Mouse (Mus musculus) forebrain, embryonic 11.5 days (tissue): Measurements from ENCODE around the gene Abcb1b. TPM values are rescaled to one million over a fixed set of nuclear protein-coding genes. Genes with fewer than 3 reads are reported as not detected.
"Not testable (repeated sequence)": the region's sequence is repeated elsewhere in the genome, so short reads cannot be mapped to it uniquely, and the experiment has no call there.

Experiments
- ATAC-seq: fragments of 200-750 bp; cut with Nextera tagmentation; replicated peaks from 2 replicates; pipeline ENCODE4 v1.8.0; 2017; ENCODE audit warnings: moderate TSS enrichment; ENCODE audit not compliant: low FRiP score
- DNase-seq: peaks from one replicate; pipeline ENCODE4 v3.0.0-alpha.2; 2017; ENCODE audit warnings: low spot score
- H3K27ac ChIP-seq: fragments of 300-500 bp; sonication (generic); 2 replicates; pipeline ENCODE4 v1.5.1; 2014; ENCODE audit warnings: low read depth, low read length
- H3K27me3 ChIP-seq: fragments of 300-500 bp; sonication (generic); 2 replicates; pipeline ENCODE4 v1.6.1; 2014; ENCODE audit warnings: mild to moderate bottlenecking, low read length, mixed read lengths; ENCODE audit not compliant: control insufficient read depth, insufficient read depth
- H3K36me3 ChIP-seq: fragments of 300-500 bp; sonication (generic); 2 replicates; pipeline ENCODE4 v1.6.1; 2014; ENCODE audit warnings: mild to moderate bottlenecking, low read length, moderate library complexity, mixed read lengths; ENCODE audit not compliant: control insufficient read depth, insufficient read depth
- H3K4me1 ChIP-seq: fragments of 300-500 bp; sonication (generic); replicated peaks from 2 replicates; pipeline ENCODE4 v1.6.1; 2014; ENCODE audit warnings: low read length, mixed read lengths; ENCODE audit not compliant: control insufficient read depth, insufficient read depth
- H3K4me2 ChIP-seq: fragments of 300-500 bp; sonication (generic); 2 replicates; pipeline ENCODE4 v1.6.1; 2014; ENCODE audit warnings: low read depth, mild to moderate bottlenecking, low read length, moderate library complexity, mixed read lengths; ENCODE audit not compliant: severe bottlenecking
- H3K4me3 ChIP-seq: fragments of 300-500 bp; sonication (generic); 2 replicates; pipeline ENCODE4 v1.5.1; 2014; ENCODE audit warnings: low read depth, low read length
- H3K9ac ChIP-seq: fragments of 300-500 bp; sonication (generic); 2 replicates; pipeline ENCODE4 v1.6.1; 2014; ENCODE audit warnings: low read length
- H3K9me3 ChIP-seq: fragments of 300-500 bp; sonication (generic); 2 replicates; pipeline ENCODE4 v1.6.1; 2016; ENCODE audit warnings: low read length, mixed read lengths; ENCODE audit not compliant: control insufficient read depth
- WGBS: fragments of 180-500 bp; shearing (Covaris S2); extraction: QIAGEN DNeasy Blood & Tissue Kit; methylation state at CpG from one replicate; pipeline ENCODE4 v1.1.7; 2014; 5-methylcytosine and 5-hydroxymethylcytosine counted together
- polyA plus RNA-seq: library from polyadenylated mRNA; unstranded; fragments of >200 nt; fragmentation: Nextera tagmentation; extraction: Ambion mirVana; gene quantifications from 2 replicates; pipeline ENCODE4 v1.2.1, GENCODE M21; 2014

Gene Abcb1b
- polyA plus RNA-seq, 1 experiment from 2014 or later = 1.4 TPM

DNA sequence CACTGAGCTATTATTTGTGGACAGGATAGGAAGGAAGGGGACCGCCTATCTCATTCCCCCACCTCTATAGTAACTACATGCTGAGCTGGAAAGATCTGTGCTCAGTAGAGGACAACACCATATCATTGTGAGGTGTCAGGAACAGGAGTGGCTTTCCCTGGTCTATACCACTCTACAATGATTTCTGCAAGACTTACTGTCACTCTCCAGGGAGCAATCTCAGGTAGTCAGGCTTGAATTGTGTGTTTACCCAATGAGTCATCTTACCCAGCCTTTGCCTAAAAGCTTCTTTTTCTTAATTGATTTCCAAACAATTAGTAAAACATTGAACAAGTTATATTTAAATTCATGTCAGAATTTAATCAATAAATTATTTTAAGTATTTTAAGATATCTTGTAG lies 15.9 kb downstream of the Abcb1b start:
- Histone ChIP-seq H3K4me3 (no peak overlapping the region), H3K9ac (no peak overlapping the region), H3K27ac (no peak overlapping the region), H3K4me1 (no peaks in the 10 kb centered on the region), H3K9me3 (no peaks in the 10 kb centered on the region), H3K36me3 (no peaks in the 10 kb centered on the region), H3K4me2 (no peak overlapping the region), H3K27me3 (no peaks in the 10 kb centered on the region)
- DNase-seq (no peak), ATAC-seq (no peak)
- WGBS = 86% methylated on average over 1 of the region's 1 CpGs

DNA sequence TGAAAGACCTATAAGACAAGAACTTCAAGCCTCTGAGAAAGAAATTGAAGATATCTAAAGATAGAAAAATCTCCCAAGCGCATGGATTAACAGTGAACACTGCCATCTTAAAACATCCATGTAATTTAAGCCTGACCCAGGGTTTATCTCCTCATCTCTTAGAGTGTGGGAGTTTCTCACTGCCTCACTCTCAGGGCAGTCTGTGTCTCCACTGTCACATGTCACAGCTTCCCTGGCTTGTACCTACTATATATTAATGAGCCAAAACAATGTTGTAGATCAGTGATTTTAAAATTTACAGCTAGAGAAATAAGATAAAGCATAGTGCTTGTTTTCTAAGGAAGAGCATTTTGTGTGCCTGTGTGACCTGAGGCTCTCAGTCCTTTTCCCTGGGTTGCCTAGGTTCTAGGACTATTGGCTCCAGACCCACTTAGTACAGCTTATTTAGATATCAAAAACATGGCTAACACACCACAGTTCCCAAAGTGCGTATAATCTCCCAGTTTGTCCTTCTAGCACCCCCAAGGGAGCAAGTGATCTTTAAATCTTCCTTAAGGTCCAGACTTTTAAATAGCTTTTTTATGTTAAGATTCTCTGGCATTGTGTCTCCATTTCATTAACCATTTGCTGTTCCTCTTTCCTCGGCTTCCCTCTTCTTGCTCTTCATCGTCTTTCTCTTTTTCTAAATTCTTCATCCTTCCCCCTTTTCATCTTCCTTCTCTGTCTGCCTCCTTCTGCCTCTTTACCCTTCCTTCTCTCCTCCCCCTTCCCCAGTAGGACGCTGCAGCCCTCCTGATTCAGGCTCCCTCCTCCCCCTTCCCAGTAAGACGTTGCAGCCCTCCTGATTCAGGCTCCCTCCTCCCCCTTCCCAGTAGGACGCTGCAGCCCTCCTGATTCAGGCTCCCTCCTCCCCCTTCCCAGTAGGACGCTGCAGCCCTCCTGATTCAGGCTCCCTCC lies 22.0 kb downstream of the Abcb1b start:
- Histone ChIP-seq H3K27me3 (no peaks in the 10 kb centered on the region), H3K4me3 (no peak overlapping the region), H3K9ac (no peak overlapping the region; the same call in 1 of the 2 replicates), H3K27ac (no peak overlapping the region), H3K9me3 (no peaks in the 10 kb centered on the region), H3K4me1 (no peaks in the 10 kb centered on the region), H3K4me2 (peak overlapping the region; percentile 30; the same call in 1 of the 2 replicates), H3K36me3 (no peaks in the 10 kb centered on the region)
- no peak for DNase-seq
- peak; percentile 62; the same call in 1 of the 2 replicates for ATAC-seq
- WGBS = 11% methylated on average over 7 of the region's 8 CpGs

DNA sequence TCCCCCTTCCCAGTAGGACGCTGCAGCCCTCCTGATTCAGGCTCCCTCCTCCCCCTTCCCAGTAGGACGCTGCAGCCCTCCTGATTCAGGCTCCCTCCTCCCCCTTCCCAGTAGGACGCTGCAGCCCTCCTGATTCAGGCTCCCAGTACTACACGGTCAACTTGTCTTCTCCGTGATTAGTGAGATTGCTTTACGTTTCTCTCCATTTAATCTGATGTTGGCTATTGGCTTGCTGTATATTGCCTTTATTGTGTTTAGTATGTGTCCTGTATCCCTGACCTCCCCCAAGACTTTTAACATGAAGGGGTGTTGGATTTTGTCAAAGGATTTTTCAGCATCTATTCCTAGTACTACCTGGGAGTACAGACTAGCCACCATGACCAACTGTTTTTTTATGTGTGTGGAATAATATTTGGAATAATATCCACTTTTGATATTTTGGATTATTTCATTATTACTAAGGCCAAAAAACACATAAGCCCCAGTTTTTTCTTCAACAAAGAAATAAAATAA lies 22.7 kb downstream of the Abcb1b start:
- peak; percentile 57 for ATAC-seq
- H3K4me1 ChIP-seq, H3K36me3 ChIP-seq, H3K9me3 ChIP-seq, H3K27me3 ChIP-seq, DNase-seq, H3K4me3 ChIP-seq, H3K27ac ChIP-seq, H3K9ac ChIP-seq, H3K4me2 ChIP-seq: not testable (repeated sequence)
- 0% methylated on average over 4 of the region's 6 CpGs for WGBS

DNA sequence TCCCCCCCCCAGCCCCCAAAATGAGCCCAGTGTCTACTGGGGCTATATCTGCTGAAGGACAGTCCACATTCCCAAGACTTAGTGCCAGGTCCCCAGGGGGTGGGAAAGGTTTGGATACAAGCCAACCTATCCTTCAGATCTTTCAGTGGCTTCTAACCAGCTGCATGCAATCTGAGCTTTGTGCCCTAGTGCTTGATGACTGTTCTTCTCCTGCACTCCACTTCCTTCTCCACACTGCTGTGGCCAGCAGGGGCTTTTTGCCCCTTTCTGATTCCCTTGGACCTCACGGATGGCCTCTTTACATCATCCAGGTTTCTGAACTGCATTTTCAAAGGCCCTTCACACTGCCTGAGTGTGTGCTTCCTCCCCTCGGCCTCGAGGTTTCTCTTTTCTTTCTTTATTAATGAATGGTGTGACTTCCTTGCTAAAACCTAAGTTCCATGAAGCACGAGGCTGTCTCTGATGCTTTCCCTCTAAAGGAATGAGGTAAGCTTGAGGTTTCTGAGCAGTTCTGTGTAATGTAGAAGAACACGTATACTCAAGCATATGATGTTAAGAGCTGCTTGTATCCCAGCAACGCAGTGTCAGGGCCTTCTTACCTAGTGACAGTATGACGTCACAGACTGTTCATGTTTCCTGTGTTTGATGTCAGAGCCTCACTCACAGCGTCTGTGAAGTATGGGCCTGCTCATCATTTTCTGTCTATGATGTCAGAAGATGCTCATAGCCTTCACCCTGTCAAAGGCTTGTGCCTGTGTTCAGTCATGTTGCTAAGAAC lies 40.9 kb downstream of the Abcb1b start:
- 0 out of 2 replicates have a peak, but pooled peaks have one; percentile 37 for ATAC-seq

DNA sequence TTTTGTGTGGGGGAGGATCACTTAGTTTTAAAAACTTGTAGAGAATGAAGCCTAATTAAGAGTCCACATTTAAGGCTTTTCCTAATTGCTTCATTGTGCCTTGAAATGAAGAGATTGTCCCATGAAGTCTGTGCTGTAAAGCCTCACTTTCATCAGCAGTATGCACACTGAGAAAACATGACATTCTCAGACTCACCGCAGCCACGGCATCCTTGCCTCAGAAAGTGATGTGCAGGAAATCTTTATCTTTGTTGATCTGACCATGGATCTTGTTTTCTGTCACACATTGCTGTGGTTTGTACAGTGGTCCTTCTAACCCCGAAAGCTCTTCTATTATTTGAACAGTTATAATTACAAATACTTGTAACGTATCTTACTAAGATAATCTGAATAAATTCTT lies 41.7 kb downstream of the Abcb1b start:
- Histone ChIP-seq H3K36me3 (no peaks in the 10 kb centered on the region), H3K27ac (no peak overlapping the region), H3K9me3 (no peaks in the 10 kb centered on the region), H3K4me2 (no peak overlapping the region), H3K27me3 (no peaks in the 10 kb centered on the region), H3K4me1 (0 out of 2 replicates have a peak, but pooled peaks cover 4% of the 10 kb centered on the region), H3K9ac (no peak overlapping the region), H3K4me3 (no peak overlapping the region)
- 76% methylated on average over 4 of the region's 4 CpGs for whole genome bisulfite sequencing
- ATAC-seq (no peak), DNase-seq (no peak)

More for the DNA sequence above, 40.9 kb downstream of the Abcb1b start:
- no peaks in the 10 kb centered on the region for H3K27me3 ChIP-seq
- H3K9ac ChIP-seq = no peak overlapping the region
- H3K27ac ChIP-seq = no peak overlapping the region
- no peak overlapping the region for H3K4me2 ChIP-seq
- no peak for DNase-seq
- WGBS = 73% methylated on average over 8 of the region's 8 CpGs
- H3K4me1 ChIP-seq = 0 out of 2 replicates have a peak, but pooled peaks cover 4% of the 10 kb centered on the region
- no peaks in the 10 kb centered on the region for H3K9me3 ChIP-seq
- H3K36me3 ChIP-seq = no peaks in the 10 kb centered on the region
- no peak overlapping the region for H3K4me3 ChIP-seq

DNA sequence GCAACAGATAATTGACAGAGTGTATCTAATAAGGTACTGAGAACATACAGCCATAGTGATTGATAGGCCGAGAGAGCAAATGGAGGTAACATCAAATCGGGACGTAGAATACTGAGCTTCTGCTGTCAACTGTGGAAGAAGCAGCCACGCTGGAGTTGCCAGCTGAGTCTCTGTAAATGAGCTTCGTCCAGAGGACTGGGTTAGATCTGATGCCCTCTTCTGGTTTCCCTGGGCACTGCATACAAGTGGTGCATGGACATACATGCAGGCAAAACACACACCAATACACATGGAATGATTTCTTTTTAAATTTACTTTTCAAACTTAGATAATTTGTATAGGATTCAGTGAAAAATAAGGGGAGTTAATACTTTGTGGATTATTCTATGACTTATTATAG lies 42.9 kb downstream of the Abcb1b start:
- ATAC-seq (peak; percentile 71), DNase-seq (peak; percentile 78)
- H3K36me3 ChIP-seq = no peaks in the 10 kb centered on the region
- no peaks in the 10 kb centered on the region for H3K27me3 ChIP-seq
- H3K4me1 ChIP-seq = 0 out of 2 replicates have a peak, but pooled peaks cover 4% of the 10 kb centered on the region
- H3K27ac ChIP-seq = no peak overlapping the region
- 41% methylated on average over 5 of the region's 5 CpGs for WGBS
- no peak overlapping the region for H3K4me2 ChIP-seq
- no peaks in the 10 kb centered on the region for H3K9me3 ChIP-seq
- no peak overlapping the region for H3K9ac ChIP-seq
- no peak overlapping the region for H3K4me3 ChIP-seq

DNA sequence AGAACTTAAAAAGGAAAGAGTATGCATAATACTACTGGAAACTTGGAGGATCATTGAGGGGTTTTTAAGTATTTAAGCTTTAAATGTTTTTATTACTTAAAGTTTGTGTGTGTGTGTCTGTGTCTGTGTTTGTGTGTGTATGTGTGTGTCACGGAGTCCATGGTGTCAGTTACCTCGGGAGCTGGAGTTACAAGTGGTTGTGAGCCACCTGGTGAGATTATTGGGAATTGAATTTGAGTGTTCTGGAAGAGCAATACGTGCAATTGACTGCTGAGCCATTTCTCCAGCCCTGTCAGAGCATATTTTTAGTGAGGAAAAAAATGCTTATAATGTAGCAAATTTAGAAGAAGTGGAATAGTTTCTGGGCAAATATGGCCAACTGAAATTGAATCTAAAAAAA lies 44.9 kb downstream of the Abcb1b start:
- H3K36me3 ChIP-seq = no peaks in the 10 kb centered on the region
- no peaks in the 10 kb centered on the region for H3K27me3 ChIP-seq
- no peak overlapping the region for H3K27ac ChIP-seq
- ATAC-seq = no peak
- no peak overlapping the region for H3K4me2 ChIP-seq
- no peak overlapping the region for H3K9ac ChIP-seq
- H3K9me3 ChIP-seq = no peaks in the 10 kb centered on the region
- WGBS = 49% methylated on average over 3 of the region's 3 CpGs
- H3K4me1 ChIP-seq = 0 out of 2 replicates have a peak, but pooled peaks cover 4% of the 10 kb centered on the region
- no peak overlapping the region for H3K4me3 ChIP-seq
- no peak for DNase-seq
